Comparison of ENCODE assay signal across 20 mouse cellular contexts in the genomic region with DNA sequence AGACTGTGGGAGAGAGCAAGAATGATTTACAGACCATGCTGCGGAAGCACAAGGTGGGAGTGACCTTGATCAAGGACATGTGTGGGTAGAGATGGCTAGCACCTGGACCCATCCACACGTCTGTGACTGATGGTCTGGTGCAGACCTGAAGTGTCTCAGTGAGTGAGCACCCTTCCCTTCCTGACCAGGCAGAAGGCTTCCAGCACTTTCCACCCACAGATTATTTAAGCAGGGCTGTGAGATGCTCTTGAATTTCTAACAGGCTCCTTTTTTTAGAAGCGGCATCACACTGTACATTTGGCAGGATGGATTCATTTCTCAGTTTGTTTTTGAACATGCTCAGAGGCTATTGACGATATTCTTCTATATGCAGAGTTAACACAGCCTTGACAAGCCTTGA.
DNase-seq lines count a peak whose midpoint lies in the region; ATAC-seq and TF ChIP-seq lines count a peak whose summit lies in the region.
"Had no signal": no experiment of that assay in that cellular context is flagged by ENCODE, and none has a peak within 500 bp of the region (broad histone marks: within the 10 kb centered on the region; RNA-seq: fewer than 3 reads in every experiment).

No protein-coding gene starts in this region.

- ATAC-seq in kidney, postnatal 0 days (replicated peaks; ENCODE audit: low FRiP score, low read depth) = peak; percentile 45
- ATAC-seq: inflammation-experienced regulatory T-cells, adult 6 months; lung, postnatal 0 days had no signal

- peak overlapping the region; percentile 67 for H3K27ac ChIP-seq in gastrocnemius, adult 2 months
- H3K27ac ChIP-seq in kidney, postnatal 0 days = no peak overlapping the region
- no peak overlapping the region for H3K27ac ChIP-seq in kidney, adult 2 months (ENCODE audit: insufficient read depth, low read depth, low read length)
- H3K27ac ChIP-seq: embryonic facial prominence, embryonic 13.5 days; heart, embryonic 10.5 days; hindbrain, embryonic 12.5 days; liver, embryonic 15.5 days had no signal

- no peak for TF ChIP-seq CTCF in gastrocnemius, adult 2 months (IDR thresholded peaks at IDR 0.05)
- TF ChIP-seq CTCF in kidney, postnatal 0 days (IDR thresholded peaks at IDR 0.05; ENCODE audit: low read depth) = no peak
- no peak for TF ChIP-seq CTCF in kidney, adult 2 months (conservative IDR thresholded peaks at IDR 0.05; ENCODE audit: insufficient read depth, insufficient read length, low read depth, low read length)

- no peak overlapping the region for H3K9ac ChIP-seq in kidney, postnatal 0 days (ENCODE audit: low read depth, low read length)
- H3K9ac ChIP-seq: embryonic facial prominence, embryonic 13.5 days; hindbrain, embryonic 12.5 days; liver, embryonic 15.5 days had no signal

- no peaks in the 10 kb centered on the region for H3K27me3 ChIP-seq in kidney, postnatal 0 days (ENCODE audit: insufficient read depth, low read length)
- H3K27me3 ChIP-seq in kidney, adult 2 months (replicated peaks; ENCODE audit: control insufficient read depth, insufficient read depth, low read length) = no peaks in the 10 kb centered on the region
- H3K27me3 ChIP-seq: hindbrain, embryonic 12.5 days; liver, embryonic 15.5 days had no signal

- no peak overlapping the region for H3K4me3 ChIP-seq in gastrocnemius, adult 2 months
- H3K4me3 ChIP-seq in kidney, postnatal 0 days (replicated peaks; ENCODE audit: low read depth, low read length) = no peak overlapping the region
- no peak overlapping the region for H3K4me3 ChIP-seq in kidney, adult 2 months (ENCODE audit: insufficient read depth, low read depth, low read length)
- H3K4me3 ChIP-seq: embryonic facial prominence, embryonic 13.5 days; heart, embryonic 10.5 days; hindbrain, embryonic 12.5 days; liver, embryonic 15.5 days had no signal

- no peaks in the 10 kb centered on the region for H3K4me1 ChIP-seq in kidney, postnatal 0 days (replicated peaks; ENCODE audit: insufficient read depth, low read length)
- no peaks in the 10 kb centered on the region; the same call in 1 of the 2 replicates for H3K4me1 ChIP-seq in kidney, adult 2 months (ENCODE audit: control insufficient read depth, insufficient read depth, low read length)

- no peak overlapping the region for H3K4me2 ChIP-seq in kidney, postnatal 0 days (ENCODE audit: low read length)
- H3K4me2 ChIP-seq: embryonic facial prominence, embryonic 13.5 days; hindbrain, embryonic 12.5 days; liver, embryonic 15.5 days had no signal

- no peak for TF ChIP-seq POLR2A in kidney, adult 2 months (IDR thresholded peaks at IDR 0.05; ENCODE audit: low read depth, low read length)

- no peak for DNase-seq in gastrocnemius, adult 2 months
- no peak for DNase-seq in gastrocnemius, postnatal 4 days (ENCODE audit: low spot score in 2 of 2)
- DNase-seq in kidney, postnatal 0 days (ENCODE audit: low spot score) = peak; percentile 49
- DNase-seq in kidney, adult 2 months = no peak
- peak; percentile 65 to 66 for DNase-seq in right cerebral cortex, adult 2 months (ENCODE audit: low spot score in 2 of 2)
- no peak for DNase-seq in right cerebral cortex, postnatal 25 days
- DNase-seq in telencephalon, adult 2 months (ENCODE audit: low read depth, low spot score) = peak; percentile 89
- DNase-seq in adrenal gland, postnatal 36 days = no peak
- DNase-seq: adrenal gland, postnatal 25 days; cerebellum, adult 9-10 months; gastrocnemius, postnatal 36 days; kidney, postnatal 25 days; midbrain, embryonic 14.5 days; thymus, adult 2 months had no signal

- WGBS in kidney, postnatal 0 days = 55% methylated on average over 4 of the region's 4 CpGs
- 67% methylated on average over 4 of the region's 4 CpGs for WGBS in kidney, adult 2 months

- H3K36me3 ChIP-seq in kidney, postnatal 0 days (ENCODE audit: insufficient read depth, low read length) = no peaks in the 10 kb centered on the region
- H3K36me3 ChIP-seq in kidney, adult 2 months (ENCODE audit: control insufficient read depth, insufficient read depth, low read length) = no peaks in the 10 kb centered on the region
- H3K36me3 ChIP-seq: embryonic facial prominence, embryonic 13.5 days; heart, embryonic 10.5 days; hindbrain, embryonic 12.5 days; liver, embryonic 15.5 days had no signal

- no peaks in the 10 kb centered on the region for H3K9me3 ChIP-seq in kidney, postnatal 0 days (replicated peaks; ENCODE audit: low read length)
- H3K9me3 ChIP-seq: embryonic facial prominence, embryonic 13.5 days; heart, embryonic 10.5 days; hindbrain, embryonic 12.5 days; liver, embryonic 15.5 days had no signal

- intact Hi-C loops in gastrocnemius, adult 2 months (cut with DNase I) = no loop called here

Comparison
In these comparisons a context has a peak if more than half of its experiments do, and no peak if none do; other contexts are left out.
1. DNase-seq: peak in kidney, postnatal 0 days (single experiment), right cerebral cortex, adult 2 months (2 of 2) and telencephalon, adult 2 months (single experiment); none in gastrocnemius, adult 2 months (single experiment), gastrocnemius, postnatal 4 days (0 of 2), kidney, adult 2 months (single experiment), right cerebral cortex, postnatal 25 days (single experiment) and adrenal gland, postnatal 36 days (0 of 2).